Mouse (Mus musculus): ENCODE measurements at regions not wholly inside any gene's neighbourhood (a gene's known extent, or its start where the extent isn't known, plus 50 kb on each side); places are given as distances from the start of the nearest gene placed in this dataset.

DNA sequence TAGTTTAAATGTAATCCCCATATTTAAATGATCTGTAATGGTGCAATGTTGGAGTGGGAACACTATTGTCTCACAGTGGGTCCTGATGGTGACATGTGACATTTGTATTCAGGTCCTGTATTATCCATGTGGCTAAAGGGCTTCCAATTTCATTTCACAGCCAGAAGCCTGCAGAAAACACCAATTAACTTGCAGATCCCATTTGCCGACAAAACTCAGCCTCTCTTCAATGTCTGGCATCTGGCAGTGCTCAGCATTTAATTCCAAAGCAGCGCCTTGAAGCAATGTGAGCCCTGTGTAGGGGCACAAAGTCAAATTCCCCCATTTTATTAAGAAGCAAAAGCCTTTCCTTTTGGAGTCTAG is 277.0 kb upstream of the Smim15 start:
- ATAC-seq, result peak; percentile 95
- WGBS, result 5% methylated on average over 2 of the region's 2 CpGs
- no peaks in the 10 kb centered on the region for H3K9me3 ChIP-seq (ENCODE audit: control insufficient read depth, low read length)
- H3K36me3 ChIP-seq (ENCODE audit: control insufficient read depth, insufficient read depth), result peaks cover 5% of the 10 kb centered on the region; the same call in 1 of the 2 replicates
- no peak overlapping the region for H3K4me2 ChIP-seq (ENCODE audit: low read length)
- peak overlapping the region; percentile 11 for H3K27ac ChIP-seq (ENCODE audit: low read length)
- H3K27me3 ChIP-seq (replicated peaks; ENCODE audit: control insufficient read depth, insufficient read depth, low read length), result no peaks in the 10 kb centered on the region
- H3K4me3 ChIP-seq (replicated peaks; ENCODE audit: low read length), result no peak overlapping the region
- H3K4me1 ChIP-seq (replicated peaks; ENCODE audit: control insufficient read depth, insufficient read depth, low read length), result peaks cover 30% of the 10 kb centered on the region
- H3K9ac ChIP-seq (replicated peaks; ENCODE audit: low read depth, low read length), result no peak overlapping the region

- Histone ChIP-seq H3K9ac (replicated peaks; ENCODE audit: low read depth, low read length) (no peak overlapping the region), H3K27me3 (replicated peaks; ENCODE audit: control insufficient read depth, insufficient read depth, low read length) (no peaks in the 10 kb centered on the region), H3K36me3 (ENCODE audit: control insufficient read depth, insufficient read depth) (peaks cover 5% of the 10 kb centered on the region; the same call in 1 of the 2 replicates), H3K4me1 (replicated peaks; ENCODE audit: control insufficient read depth, insufficient read depth, low read length) (peaks cover 30% of the 10 kb centered on the region), H3K4me2 (ENCODE audit: low read length) (no peak overlapping the region), H3K27ac (ENCODE audit: low read length) (peak overlapping the region; percentile 21), H3K9me3 (ENCODE audit: control insufficient read depth, low read length) (no peaks in the 10 kb centered on the region), H3K4me3 (replicated peaks; ENCODE audit: low read length) (no peak overlapping the region)
- peak; percentile 94 for ATAC-seq
- WGBS, result 14% methylated on average over 13 of the region's 13 CpGs
Measured at GRCm38 (mm10) chr13:107766397-107767261, 277.6 kb upstream of the Smim15 start.

DNA sequence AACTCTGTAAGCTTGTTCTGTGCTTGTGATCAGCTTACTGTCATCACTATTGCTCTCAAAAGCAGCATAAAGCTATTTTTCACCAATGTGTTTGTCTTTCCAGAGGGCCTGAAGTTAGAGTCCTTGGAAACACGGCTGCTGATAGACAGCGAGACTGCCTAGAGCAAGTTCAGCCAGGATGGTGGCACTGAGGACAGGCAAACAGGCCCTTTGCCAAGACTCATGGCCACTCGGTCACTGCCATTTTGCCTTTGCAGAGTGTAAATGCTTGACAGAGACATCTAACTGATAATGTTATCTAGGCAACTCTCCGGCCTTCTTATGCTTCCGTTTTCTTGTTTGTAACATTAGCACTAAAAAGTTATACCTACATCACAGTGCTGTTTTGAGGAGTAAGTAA is 280.3 kb upstream of the Smim15 start:
- no peak for ATAC-seq
- Histone ChIP-seq H3K27me3 (replicated peaks; ENCODE audit: control insufficient read depth, insufficient read depth, low read length) (no peaks in the 10 kb centered on the region), H3K4me2 (ENCODE audit: low read length) (no peak overlapping the region), H3K9me3 (ENCODE audit: control insufficient read depth, low read length) (no peaks in the 10 kb centered on the region), H3K36me3 (ENCODE audit: control insufficient read depth, insufficient read depth) (no peaks in the 10 kb centered on the region), H3K9ac (replicated peaks; ENCODE audit: low read depth, low read length) (no peak overlapping the region), H3K4me3 (replicated peaks; ENCODE audit: low read length) (no peak overlapping the region), H3K4me1 (replicated peaks; ENCODE audit: control insufficient read depth, insufficient read depth, low read length) (peaks cover 27% of the 10 kb centered on the region), H3K27ac (ENCODE audit: low read length) (no peak overlapping the region)
- 88% methylated on average over 5 of the region's 5 CpGs for WGBS

GRCm38 (mm10) chr13:107760511-107760910 is 283.7 kb upstream of the Smim15 start:
- no peak overlapping the region for H3K4me3 ChIP-seq (replicated peaks; ENCODE audit: low read length)
- H3K9ac ChIP-seq (replicated peaks; ENCODE audit: low read depth, low read length), result no peak overlapping the region
- H3K4me2 ChIP-seq (ENCODE audit: low read length), result no peak overlapping the region
- no peak overlapping the region for H3K27ac ChIP-seq (ENCODE audit: low read length)
- no peaks in the 10 kb centered on the region for H3K27me3 ChIP-seq (replicated peaks; ENCODE audit: control insufficient read depth, insufficient read depth, low read length)
- H3K9me3 ChIP-seq (ENCODE audit: control insufficient read depth, low read length), result no peaks in the 10 kb centered on the region
- no peaks in the 10 kb centered on the region for H3K36me3 ChIP-seq (ENCODE audit: control insufficient read depth, insufficient read depth)
- 77% methylated on average over 8 of the region's 8 CpGs for WGBS
- no peak for ATAC-seq
- 0 out of 2 replicates have a peak, but pooled peaks cover under 1% of the 10 kb centered on the region for H3K4me1 ChIP-seq (replicated peaks; ENCODE audit: control insufficient read depth, insufficient read depth, low read length)

- Histone ChIP-seq H3K36me3 (ENCODE audit: control insufficient read depth, insufficient read depth) (no peaks in the 10 kb centered on the region), H3K27me3 (replicated peaks; ENCODE audit: control insufficient read depth, insufficient read depth, low read length) (no peaks in the 10 kb centered on the region), H3K27ac (ENCODE audit: low read length) (no peak overlapping the region), H3K4me3 (replicated peaks; ENCODE audit: low read length) (no peak overlapping the region), H3K9ac (replicated peaks; ENCODE audit: low read depth, low read length) (no peak overlapping the region), H3K9me3 (ENCODE audit: control insufficient read depth, low read length) (no peaks in the 10 kb centered on the region), H3K4me1 (replicated peaks; ENCODE audit: control insufficient read depth, insufficient read depth, low read length) (no peaks in the 10 kb centered on the region), H3K4me2 (ENCODE audit: low read length) (no peak overlapping the region)
- no peak for ATAC-seq
- 87% methylated on average over 13 of the region's 13 CpGs for WGBS
Measured at GRCm38 (mm10) chr13:107758327-107759095, 285.7 kb upstream of the Smim15 start.

GRCm38 (mm10) chr13:107752745-107753144 is 291.5 kb upstream of the Smim15 start:
- no peaks in the 10 kb centered on the region for H3K9me3 ChIP-seq (ENCODE audit: control insufficient read depth, low read length)
- H3K9ac ChIP-seq (replicated peaks; ENCODE audit: low read depth, low read length), result no peak overlapping the region
- H3K4me1 ChIP-seq (replicated peaks; ENCODE audit: control insufficient read depth, insufficient read depth, low read length), result no peaks in the 10 kb centered on the region
- WGBS, result 69% methylated on average over 3 of the region's 3 CpGs
- no peaks in the 10 kb centered on the region for H3K36me3 ChIP-seq (ENCODE audit: control insufficient read depth, insufficient read depth)
- H3K27me3 ChIP-seq (replicated peaks; ENCODE audit: control insufficient read depth, insufficient read depth, low read length), result no peaks in the 10 kb centered on the region
- H3K4me3 ChIP-seq (replicated peaks; ENCODE audit: low read length), result no peak overlapping the region
- no peak overlapping the region for H3K4me2 ChIP-seq (ENCODE audit: low read length)
- no peak for ATAC-seq
- H3K27ac ChIP-seq (ENCODE audit: low read length), result no peak overlapping the region

DNA sequence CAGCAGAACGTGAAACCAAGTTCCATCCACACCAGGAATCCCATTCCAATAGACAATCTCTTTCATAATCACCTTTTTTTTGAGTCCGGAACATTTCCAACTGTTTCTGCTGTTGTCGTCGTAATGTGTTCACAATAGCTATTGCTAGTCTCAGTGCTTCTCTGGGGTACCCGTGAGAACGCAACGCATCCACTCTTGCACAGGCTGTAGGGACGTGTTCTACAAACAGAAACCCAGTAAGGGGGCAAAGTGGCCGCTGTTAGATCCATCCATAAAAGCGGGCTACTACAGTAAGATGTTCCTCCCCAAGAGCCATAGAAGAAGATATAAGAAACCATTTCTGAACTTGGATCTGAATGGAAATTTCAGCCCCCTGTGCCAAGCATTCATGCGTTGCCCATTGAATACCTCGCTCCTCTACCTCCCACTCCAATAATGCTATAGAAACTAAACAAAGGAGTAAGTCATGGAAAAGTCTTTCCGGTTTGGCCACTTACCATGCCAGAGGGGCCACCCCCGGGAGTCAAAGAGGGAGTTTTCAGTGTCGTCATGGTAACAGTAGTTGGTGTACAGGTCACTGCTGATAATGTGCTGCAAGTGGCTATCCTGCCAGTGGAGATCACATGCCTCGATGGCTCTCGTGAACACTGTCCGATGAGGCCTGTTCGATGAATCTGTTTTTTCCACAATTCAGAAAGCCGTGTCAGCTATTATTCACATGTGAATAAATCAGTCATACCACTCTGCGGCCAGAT is 300.6 kb upstream of the Smim15 start:
- WGBS, result 37% methylated on average over 21 of the region's 21 CpGs
- Histone ChIP-seq H3K36me3 (ENCODE audit: control insufficient read depth, insufficient read depth) (peaks cover 5% of the 10 kb centered on the region), H3K9me3 (ENCODE audit: control insufficient read depth, low read length) (no peaks in the 10 kb centered on the region), H3K9ac (replicated peaks; ENCODE audit: low read depth, low read length) (no peak overlapping the region), H3K27ac (ENCODE audit: low read length) (no peak overlapping the region), H3K27me3 (replicated peaks; ENCODE audit: control insufficient read depth, insufficient read depth, low read length) (no peaks in the 10 kb centered on the region), H3K4me3 (replicated peaks; ENCODE audit: low read length) (no peak overlapping the region), H3K4me1 (replicated peaks; ENCODE audit: control insufficient read depth, insufficient read depth, low read length) (peaks cover 4% of the 10 kb centered on the region; the same call in 1 of the 2 replicates), H3K4me2 (ENCODE audit: low read length) (no peak overlapping the region)
- 0 out of 2 replicates have a peak, but pooled peaks have one; percentile 49 for ATAC-seq

DNA sequence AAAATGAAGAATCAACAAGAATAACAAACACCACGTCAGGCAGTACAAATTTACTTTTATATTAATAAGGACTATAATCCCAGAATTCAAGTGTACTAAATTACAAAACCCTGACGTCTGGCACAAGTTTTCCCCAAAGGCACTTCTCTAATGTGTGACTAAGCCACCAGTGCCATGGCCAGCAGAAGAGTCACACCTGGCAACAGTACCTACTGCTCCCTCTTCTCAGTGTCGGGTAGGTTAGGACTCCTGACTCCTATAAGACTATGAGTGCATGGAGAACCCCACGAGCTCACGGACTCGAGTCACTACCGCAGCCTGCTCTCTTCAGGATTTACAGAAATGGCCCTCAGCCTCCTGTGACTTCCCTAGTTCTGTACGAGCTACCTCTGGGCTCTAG is 307.7 kb upstream of the Smim15 start:
- Histone ChIP-seq H3K36me3 (ENCODE audit: control insufficient read depth, insufficient read depth) (peaks cover 10% of the 10 kb centered on the region), H3K27ac (ENCODE audit: low read length) (no peak overlapping the region), H3K4me2 (ENCODE audit: low read length) (no peak overlapping the region), H3K4me1 (replicated peaks; ENCODE audit: control insufficient read depth, insufficient read depth, low read length) (no peaks in the 10 kb centered on the region), H3K4me3 (replicated peaks; ENCODE audit: low read length) (no peak overlapping the region), H3K27me3 (replicated peaks; ENCODE audit: control insufficient read depth, insufficient read depth, low read length) (no peaks in the 10 kb centered on the region), H3K9me3 (ENCODE audit: control insufficient read depth, low read length) (no peaks in the 10 kb centered on the region), H3K9ac (replicated peaks; ENCODE audit: low read depth, low read length) (no peak overlapping the region)
- WGBS, result 89% methylated on average over 8 of the region's 8 CpGs
- ATAC-seq, result no peak
